Mouse (Mus musculus): ENCODE results near the gene Vps26c.

GRCm38 (mm10) chr16:94542898-94543297, 16.3 kb upstream of the Vps26c start:
- no peak for TF ChIP-seq CTCF (IDR thresholded peaks at IDR 0.05; ENCODE audit: borderline replicate concordance, extremely low read depth, insufficient read depth, insufficient read length)
- TF ChIP-seq POLR2A (IDR thresholded peaks at IDR 0.05; ENCODE audit: borderline replicate concordance, extremely low read depth, insufficient read depth, insufficient read length, poor library complexity, severe bottlenecking): no peak
